Mouse (Mus musculus) retina, adult 2 months (tissue): ENCODE results near the gene Mrgbp.
A peak's percentile ranks its signal among the peaks of the same experiment; 100 is the strongest.

ENCODE experiments used
- DNase-seq: peaks from one replicate; pipeline ENCODE4 v3.0.0-alpha.2; 2012; ENCODE audit warnings: low read depth, low spot score

The Mrgbp gene

GRCm38 (mm10) chr2:180589123-180589831 lies 8.2 kb downstream of the Mrgbp start, which contains the start of gene Ogfr:
TSS of gene Ogfr (plus strand) at chr2:180589245.
- DNase-seq = peak; percentile 59

- DNase-seq = no peak
Measured at GRCm38 (mm10) chr2:180597490-180597889, 16.4 kb downstream of the Mrgbp start, which contains the start of gene Col9a3. TSS of gene Col9a3 (plus strand) at chr2:180597790.

GRCm38 (mm10) chr2:180598157-180598705 lies 17.1 kb downstream of the Mrgbp start:
- DNase-seq = no peak

- no peak for DNase-seq
Measured at GRCm38 (mm10) chr2:180600569-180601021, 19.5 kb downstream of the Mrgbp start.

GRCm38 (mm10) chr2:180604781-180605180 lies 23.7 kb downstream of the Mrgbp start:
- DNase-seq = no peak

GRCm38 (mm10) chr2:180610283-180610682 lies 29.2 kb downstream of the Mrgbp start:
- no peak for DNase-seq

- DNase-seq = no peak
Measured at GRCm38 (mm10) chr2:180611882-180612281, 30.8 kb downstream of the Mrgbp start.
